Mouse (Mus musculus) erythroblast, embryonic 14.5 days (primary cell): ENCODE measurements around the gene Olfr357.

ENCODE experiments used
- GATA1 ChIP-seq: IDR thresholded peaks from 2 replicates; pipeline ENCODE4 v1.6.1; 2012; ENCODE audit warnings: low read length, inconsistent platforms, mixed read lengths
- TAL1 ChIP-seq: IDR thresholded peaks from 3 replicates; pipeline ENCODE4 v1.6.1; 2012; ENCODE audit warnings: low read length, inconsistent platforms, mixed read lengths

GRCm38 (mm10) chr2:36993527-36993926 lies at the start of gene Olfr357:
- TF ChIP-seq GATA1 = no peak
- TF ChIP-seq TAL1 = no peak
